Mouse (Mus musculus) bone marrow macrophage, adult 2 months (primary cell): ENCODE data around the gene Ano1.

ENCODE experiments used
- CTCF ChIP-seq: IDR thresholded peaks from 2 replicates; pipeline ENCODE4 v1.5.1; 2012; ENCODE audit warnings: low read depth, mild to moderate bottlenecking, low read length, moderate library complexity
- POLR2A ChIP-seq: IDR thresholded peaks from 2 replicates; pipeline ENCODE4 v1.6.1; 2012; ENCODE audit warnings: mild to moderate bottlenecking, low read depth, low read length, borderline replicate concordance

GRCm38 (mm10) chr7:144634450-144634849 lies 117.3 kb downstream of the Ano1 start:
- TF ChIP-seq CTCF (no peak), POLR2A (no peak)
